Comparison of ENCODE assay signal across 19 mouse cellular contexts in the genomic region with DNA sequence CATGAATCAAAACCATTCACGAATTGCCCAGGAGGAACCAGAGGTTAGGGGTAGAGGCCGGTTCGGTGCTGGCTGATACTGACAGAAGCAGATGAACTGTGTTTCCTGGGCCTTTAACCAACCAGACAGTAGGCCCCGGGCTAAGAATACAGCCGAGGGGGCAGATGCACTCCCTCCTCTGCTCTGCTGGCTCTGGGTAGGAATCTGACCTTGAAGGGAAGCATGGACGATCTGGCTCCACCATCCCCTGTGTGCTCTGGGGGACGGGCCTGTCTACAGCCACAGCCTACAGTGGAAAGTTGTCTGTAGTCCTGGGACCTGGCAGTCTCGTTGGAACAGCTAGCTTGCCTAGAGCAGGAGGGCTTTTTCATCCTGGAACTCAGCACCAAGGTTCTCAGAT. TPM values are rescaled to one million over a fixed set of nuclear protein-coding genes. Genes with fewer than 3 reads are reported as not detected.
DNase-seq lines count a peak whose midpoint lies in the region; ATAC-seq and TF ChIP-seq lines count a peak whose summit lies in the region.
"Had no signal": no experiment of that assay in that cellular context is flagged by ENCODE, and none has a peak within 500 bp of the region (broad histone marks: within the 10 kb centered on the region; RNA-seq: fewer than 3 reads in every experiment).

No protein-coding gene starts in this region.

- 0 out of 2 replicates have a peak, but pooled peaks have one; percentile 21 for TF ChIP-seq POLR2A in heart, adult 2 months (IDR thresholded peaks at IDR 0.05; ENCODE audit: insufficient read depth, low read depth, low read length)

- WGBS in heart, adult 2 months: 34% methylated on average over 8 of the region's 8 CpGs
- 53% methylated on average over 8 of the region's 8 CpGs for WGBS in heart, embryonic 12.5 days
- 46% methylated on average over 8 of the region's 8 CpGs for WGBS in heart, embryonic 13.5 days

- no peaks in the 10 kb centered on the region for H3K27me3 ChIP-seq in heart, adult 2 months (ENCODE audit: control insufficient read depth, insufficient read depth, low read length)
- H3K27me3 ChIP-seq in heart, embryonic 12.5 days (replicated peaks): no peaks in the 10 kb centered on the region
- H3K27me3 ChIP-seq in heart, embryonic 13.5 days (replicated peaks): no peaks in the 10 kb centered on the region
- H3K27me3 ChIP-seq: limb, embryonic 13.5 days had no signal

- ATAC-seq in heart, embryonic 12.5 days (ENCODE audit: insufficient number of reproducible peaks, low FRiP score): no peak
- no peak; the same call in 1 of the 2 replicates for ATAC-seq in heart, embryonic 13.5 days (ENCODE audit: extremely low read depth, insufficient number of reproducible peaks, low FRiP score, low TSS enrichment)
- ATAC-seq: hindbrain, postnatal 0 days; lung, postnatal 0 days; midbrain, embryonic 16.5 days had no signal

- DNase-seq in heart, adult 2 months: peak in 1 of 2 experiments; percentile 62
- peak; percentile 59 for DNase-seq in testis, postnatal 10 days (ENCODE audit: low spot score)
- DNase-seq in cerebellum, postnatal 10 days: no peak
- no peak for DNase-seq in right cerebral cortex, postnatal 14 days
- DNase-seq: cerebellum, adult 9-10 months; kidney, adult 18-20 months; kidney, postnatal 14 days; right cerebral cortex, postnatal 4 days; thymus, postnatal 4 days had no signal

- H3K9ac ChIP-seq in heart, adult 2 months (ENCODE audit: low read depth, low read length): no peak overlapping the region
- H3K9ac ChIP-seq in heart, embryonic 12.5 days: no peak overlapping the region
- no peak overlapping the region for H3K9ac ChIP-seq in heart, embryonic 13.5 days
- H3K9ac ChIP-seq: forebrain, embryonic 12.5 days; limb, embryonic 13.5 days; liver, embryonic 15.5 days had no signal

- no peak overlapping the region for H3K4me2 ChIP-seq in heart, embryonic 12.5 days
- no peak overlapping the region for H3K4me2 ChIP-seq in heart, embryonic 13.5 days
- H3K4me2 ChIP-seq: forebrain, embryonic 12.5 days; limb, embryonic 13.5 days; liver, embryonic 15.5 days had no signal

- no peak for TF ChIP-seq EP300 in heart, adult 2 months (IDR thresholded peaks at IDR 0.05; ENCODE audit: insufficient read depth, low read depth, low read length)

- no peaks in the 10 kb centered on the region; the same call in 1 of the 2 replicates for H3K79me2 ChIP-seq in heart, adult 2 months (replicated peaks; ENCODE audit: control insufficient read depth, insufficient read depth, low read length)

- H3K4me3 ChIP-seq in heart, adult 2 months: no peak overlapping the region
- no peak overlapping the region for H3K4me3 ChIP-seq in heart, embryonic 12.5 days
- no peak overlapping the region for H3K4me3 ChIP-seq in brown adipose tissue, adult 24 weeks (ENCODE audit: insufficient read depth, low read depth, low read length)
- H3K4me3 ChIP-seq in heart, embryonic 13.5 days: no peak overlapping the region
- H3K4me3 ChIP-seq: forebrain, embryonic 12.5 days; limb, embryonic 13.5 days; liver, embryonic 15.5 days; megakaryocyte, embryonic 14.5 days had no signal

- no peaks in the 10 kb centered on the region for H3K9me3 ChIP-seq in heart, embryonic 12.5 days (replicated peaks)
- H3K9me3 ChIP-seq in heart, embryonic 13.5 days: no peaks in the 10 kb centered on the region
- H3K9me3 ChIP-seq: forebrain, embryonic 12.5 days; limb, embryonic 13.5 days; liver, embryonic 15.5 days; megakaryocyte, embryonic 14.5 days had no signal

- TF ChIP-seq CTCF in heart, adult 2 months (IDR thresholded peaks at IDR 0.05): no peak

- H3K4me1 ChIP-seq in heart, adult 2 months (ENCODE audit: control insufficient read depth, insufficient read depth, low read length): peaks cover 8% of the 10 kb centered on the region
- H3K4me1 ChIP-seq in heart, embryonic 12.5 days (replicated peaks): peaks cover 25% of the 10 kb centered on the region
- peaks cover 23% of the 10 kb centered on the region for H3K4me1 ChIP-seq in brown adipose tissue, adult 24 weeks (ENCODE audit: control insufficient read depth, insufficient read depth, insufficient read length, low read length)
- peaks cover 41% of the 10 kb centered on the region for H3K4me1 ChIP-seq in heart, embryonic 13.5 days
- H3K4me1 ChIP-seq: forebrain, embryonic 12.5 days; liver, embryonic 15.5 days; megakaryocyte, embryonic 14.5 days had no signal

- peak overlapping the region; percentile 62 for H3K27ac ChIP-seq in heart, adult 2 months
- H3K27ac ChIP-seq in heart, embryonic 12.5 days (ENCODE audit: poor library complexity, severe bottlenecking): no peak overlapping the region; the same call in 1 of the 2 replicates
- peak overlapping the region; percentile 51 for H3K27ac ChIP-seq in brown adipose tissue, adult 24 weeks (replicated peaks; ENCODE audit: low read depth, low read length)
- peak overlapping the region; percentile 46; the same call in 1 of the 2 replicates for H3K27ac ChIP-seq in heart, embryonic 13.5 days (replicated peaks)
- H3K27ac ChIP-seq: forebrain, embryonic 12.5 days; hindbrain, postnatal 0 days; limb, embryonic 13.5 days; liver, embryonic 15.5 days had no signal

- H3K36me3 ChIP-seq in heart, adult 2 months (ENCODE audit: control insufficient read depth, insufficient read depth, low read length): peaks cover 14% of the 10 kb centered on the region
- peaks cover 21% of the 10 kb centered on the region for H3K36me3 ChIP-seq in heart, embryonic 12.5 days
- peaks cover 65% of the 10 kb centered on the region for H3K36me3 ChIP-seq in heart, embryonic 13.5 days
- H3K36me3 ChIP-seq: forebrain, embryonic 12.5 days; liver, embryonic 15.5 days had no signal

- intact Hi-C loops in heart, adult 2 months (cut with DNase I): no loop called here

RNA-seq across cellular contexts. Expression of gene Pmp22, which starts 14.7 kb away (rescaled TPM):
- 10 to 100 TPM; 37.5 to 49.6 TPM for total RNA-seq in heart, adult 2 months (2021)
- 53.5 and 69.4 TPM in 2 replicates for polyA plus RNA-seq in heart, adult 2 months (2012; rRNA removed)
- 67.8 and 72.8 TPM in 2 replicates for polyA plus RNA-seq in heart, embryonic 12.5 days (2016; fragmentation: Nextera tagmentation; extraction: Ambion mirVana)
- polyA plus RNA-seq in brown adipose tissue, adult 24 weeks (2012; ENCODE audit: insufficient read depth, insufficient read length, missing spikeins): 51.2 and 71.0 TPM in 2 replicates
- 74.1 and 78.4 TPM in 2 replicates for polyA plus RNA-seq in heart, embryonic 13.5 days (2015; fragmentation: Nextera tagmentation; extraction: Ambion mirVana)
